Mouse (Mus musculus) kidney, adult 2 months (tissue): ENCODE measurements at regions not wholly inside any gene's neighbourhood (a gene's known extent, or its start where the extent isn't known, plus 50 kb on each side); places are given as distances from the start of the nearest gene placed in this dataset.

Source experiments
- CTCF ChIP-seq: fragments of 200-500 bp; conservative IDR thresholded peaks from 2 replicates; pipeline ENCODE4 v1.5.1; 2011; ENCODE audit warnings: low read depth, mild to moderate bottlenecking, control low read depth, low read length, moderate library complexity, mixed read lengths; ENCODE audit not compliant: insufficient read depth, insufficient read length
- POLR2A ChIP-seq: fragments of 200-500 bp; IDR thresholded peaks from one replicate; pipeline ENCODE4 v1.6.1; 2011; ENCODE audit warnings: low read depth, low read length, control low read depth

DNA sequence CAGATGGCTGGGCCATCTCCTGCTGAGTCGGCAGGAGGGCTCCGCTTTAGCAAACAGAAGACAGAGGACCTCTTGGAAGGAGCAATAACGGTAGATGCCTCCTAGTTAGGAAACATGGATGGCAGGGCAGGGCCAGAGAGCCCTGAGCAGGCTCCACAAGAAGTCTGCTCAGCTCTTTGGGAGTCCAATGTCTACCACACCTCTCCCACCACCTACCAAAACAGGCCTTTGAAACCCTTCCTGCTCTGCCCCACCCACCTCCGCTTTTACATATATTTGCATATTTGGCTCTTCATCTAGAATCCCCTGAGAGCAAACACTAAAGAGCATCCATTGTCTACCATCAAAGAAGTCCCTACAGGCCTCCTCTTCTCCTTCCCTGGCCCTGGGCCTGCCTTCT, 104.6 kb upstream of the Tle3 start:
- TF ChIP-seq POLR2A (no peak), CTCF (no peak)
